Comparison of ENCODE assay signal across 8 mouse cellular contexts in the genomic region with DNA sequence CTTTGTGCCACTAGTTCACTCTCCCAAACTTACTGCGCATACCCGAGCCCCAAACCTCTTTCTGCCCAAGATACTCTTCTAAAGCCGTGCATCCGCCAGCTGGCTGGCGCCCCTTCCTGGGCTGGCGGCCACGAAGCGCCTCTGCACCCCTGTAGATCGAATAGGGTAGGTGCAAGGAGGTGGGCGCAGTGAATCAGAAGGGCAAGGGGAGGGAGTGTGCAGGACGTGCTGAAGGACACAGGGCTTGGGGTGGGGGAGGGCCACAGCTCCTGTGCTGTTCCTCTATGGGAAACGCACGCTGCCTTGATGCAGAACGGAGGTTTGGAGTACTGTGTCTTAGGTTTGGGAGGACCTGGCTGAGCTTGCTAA. TPM values are rescaled to one million over a fixed set of nuclear protein-coding genes. Genes with fewer than 3 reads are reported as not detected.
DNase-seq lines count a peak whose midpoint lies in the region; ATAC-seq lines count a peak whose summit lies in the region.

TSS of gene Atxn7l2 (minus strand) at position 164 of the 369 bp plus-strand sequence.

- no peaks in the 10 kb centered on the region for H3K27me3 ChIP-seq in lung, embryonic 15.5 days
- H3K27me3 ChIP-seq in forebrain, embryonic 11.5 days (ENCODE audit: control insufficient read depth, insufficient read depth, low read length) = no peaks in the 10 kb centered on the region

- H3K4me1 ChIP-seq in lung, embryonic 15.5 days = peaks cover 34% of the 10 kb centered on the region
- H3K4me1 ChIP-seq in forebrain, embryonic 11.5 days (replicated peaks; ENCODE audit: control insufficient read depth, insufficient read depth, low read length) = peaks cover 9% of the 10 kb centered on the region; the same call in 1 of the 2 replicates

- peak within 1 kb of the TSS; percentile 88 for H3K27ac ChIP-seq in lung, embryonic 15.5 days
- peak within 1 kb of the TSS; percentile 89 for H3K27ac ChIP-seq in forebrain, embryonic 11.5 days (ENCODE audit: low read depth, low read length)

- no peaks in the 10 kb centered on the region for H3K9me3 ChIP-seq in lung, embryonic 15.5 days
- H3K9me3 ChIP-seq in forebrain, embryonic 11.5 days (ENCODE audit: control insufficient read depth, low read length) = no peaks in the 10 kb centered on the region

- peak within 1 kb of the TSS; percentile 84 for H3K4me2 ChIP-seq in lung, embryonic 15.5 days
- peak within 1 kb of the TSS; percentile 63 for H3K4me2 ChIP-seq in forebrain, embryonic 11.5 days (ENCODE audit: low read depth, low read length, severe bottlenecking)

- H3K4me3 ChIP-seq in lung, embryonic 15.5 days = peak within 1 kb of the TSS; percentile 56
- H3K4me3 ChIP-seq in forebrain, embryonic 11.5 days (ENCODE audit: low read depth, low read length) = peak within 1 kb of the TSS; percentile 62

- DNase-seq in adrenal gland, postnatal 10 days = peak; percentile 69
- no peak for DNase-seq in adrenal gland, adult 18-20 months (ENCODE audit: low spot score in 2 of 2)
- no peak for DNase-seq in lung, postnatal 4 days
- peak; percentile 87 for DNase-seq in forebrain, embryonic 11.5 days (ENCODE audit: low spot score)
- DNase-seq in layer of hippocampus, adult 8-10 months (ENCODE audit: low spot score in 2 of 2) = no peak
- DNase-seq in B cell, adult 2 months = no peak

- peaks cover 7% of the 10 kb centered on the region; the same call in 1 of the 2 replicates for H3K36me3 ChIP-seq in lung, embryonic 15.5 days
- H3K36me3 ChIP-seq in forebrain, embryonic 11.5 days (ENCODE audit: control insufficient read depth, insufficient read depth, low read length) = no peaks in the 10 kb centered on the region; the same call in 1 of the 2 replicates

- peak; percentile 72 for ATAC-seq in lung, embryonic 15.5 days (ENCODE audit: borderline replicate concordance, extremely low read depth, low FRiP score, low TSS enrichment)
- ATAC-seq in forebrain, embryonic 11.5 days (replicated peaks; ENCODE audit: low FRiP score) = peak; percentile 88
- peak; percentile 67 for ATAC-seq in megakaryocyte-erythroid progenitor cell, adult 5-6 weeks (replicated peaks; ENCODE audit: low FRiP score, low TSS enrichment, poor library complexity, severe bottlenecking)

- WGBS in lung, embryonic 15.5 days = 0% methylated on average over 14 of the region's 14 CpGs
- WGBS in forebrain, embryonic 11.5 days = under 1% methylated on average over 14 of the region's 14 CpGs

- peak within 1 kb of the TSS; percentile 59 for H3K9ac ChIP-seq in lung, embryonic 15.5 days
- H3K9ac ChIP-seq in forebrain, embryonic 11.5 days (ENCODE audit: low read length) = peak within 1 kb of the TSS; percentile 89

RNA-seq across cellular contexts. Expression of gene Atxn7l2, which starts in this region (rescaled TPM):
- total RNA-seq in adrenal gland, postnatal 10 days (2021) = 10 to 100 TPM in 1 of 2 experiments, 1 to 10 TPM in 1; 7.6 to 10.1 TPM
- total RNA-seq in adrenal gland, adult 18-20 months (2021) = 1 to 10 TPM; 8.2 to 8.5 TPM
- 14.5 TPM in 2 replicates for polyA plus RNA-seq in lung, embryonic 15.5 days (2015; fragmentation: Nextera tagmentation; extraction: Ambion mirVana)
- 22.3 and 24.3 TPM in 2 replicates for polyA plus RNA-seq in forebrain, embryonic 11.5 days (2014; fragmentation: Nextera tagmentation; extraction: Ambion mirVana)
- 10 to 100 TPM; 23.1 to 36.3 (median 29.6) TPM for total RNA-seq in layer of hippocampus, adult 8-10 months (2022)
- total RNA-seq in megakaryocyte-erythroid progenitor cell, adult 5-6 weeks (2014; fragmentation: Nextera tagmentation) = 8.3 and 12.1 TPM in 2 replicates
- total RNA-seq in megakaryocyte-erythroid progenitor cell, adult 5-6 weeks (2017) = 1.9 and 3.2 TPM in 2 replicates

Comparison
In these comparisons a context has a peak if more than half of its experiments do, and no peak if none do; other contexts are left out.
1. DNase-seq: peak in adrenal gland, postnatal 10 days (single experiment) and forebrain, embryonic 11.5 days (single experiment); none in adrenal gland, adult 18-20 months (0 of 2), lung, postnatal 4 days (0 of 2), layer of hippocampus, adult 8-10 months (0 of 2) and B cell, adult 2 months (0 of 2).
2. Peak in every context shown above with its lines, with median percentiles within 50 percentile points of each other: ATAC-seq.